Mouse (Mus musculus): ENCODE measurements around the gene Zfp846.
"Not testable (repeated sequence)": the region's sequence is repeated elsewhere in the genome, so short reads cannot be mapped to it uniquely, and the experiment has no call there.

The Zfp846 gene

DNA sequence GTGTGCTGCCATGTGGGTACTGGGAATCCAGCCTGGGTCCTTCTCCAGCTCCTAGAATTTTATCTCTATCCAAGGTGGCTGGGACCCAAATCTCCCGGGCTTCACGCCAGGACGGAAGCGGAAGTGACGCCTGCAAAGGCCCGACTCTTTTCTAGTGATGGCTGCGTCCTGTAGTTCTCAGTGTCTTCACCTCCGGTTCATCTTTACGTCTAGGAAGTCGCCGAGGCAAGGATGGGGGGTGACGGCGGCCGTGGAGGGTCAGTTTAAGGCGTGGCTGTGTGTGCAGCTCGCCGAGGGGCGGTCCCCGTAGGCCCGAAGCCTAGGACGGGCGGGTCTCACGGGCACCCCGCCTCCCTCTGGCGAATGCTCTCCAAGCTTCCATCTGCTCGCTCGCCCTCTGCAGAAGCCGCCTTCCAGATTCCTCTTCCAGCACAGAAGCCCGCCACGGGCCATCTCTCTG lies at the start of gene Zfp846:
TSS of gene Zfp846 (plus strand) at position 117 of the 460 bp plus-strand sequence.
- peak; percentile 99 for DNase-seq (ENCODE audit: low spot score in 2 of 2)

DNA sequence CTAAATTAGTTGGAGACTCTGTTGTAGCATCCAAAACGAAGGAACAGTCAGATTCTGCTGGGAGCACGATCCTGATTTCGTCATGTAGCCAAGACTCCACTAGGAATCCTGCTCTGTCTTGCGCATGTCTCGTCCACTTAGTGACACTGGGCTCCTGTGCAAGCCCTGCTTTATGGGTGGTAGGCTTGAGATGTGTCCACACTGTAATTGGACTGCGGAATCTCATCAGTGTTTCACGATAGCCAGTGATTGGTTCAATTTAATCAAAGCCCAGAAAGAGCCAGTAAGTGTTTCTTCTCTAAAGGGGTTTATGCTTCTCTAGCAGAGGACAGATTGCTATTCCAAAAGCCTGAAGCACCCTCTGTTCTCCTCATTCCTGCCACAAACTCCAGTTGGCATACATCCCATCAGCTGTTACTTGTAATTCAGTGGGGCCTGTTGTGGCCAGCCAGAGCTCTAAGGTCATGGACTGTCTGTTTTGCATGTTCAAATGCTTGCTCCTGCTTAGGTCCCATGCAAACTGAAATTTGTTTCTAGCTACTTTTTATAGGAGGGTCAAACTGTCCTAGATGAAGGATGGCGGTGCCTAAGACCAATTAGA lies 46.7 kb upstream of the Zfp846 start:
- no peak for DNase-seq (ENCODE audit: low spot score in 2 of 2)

DNA sequence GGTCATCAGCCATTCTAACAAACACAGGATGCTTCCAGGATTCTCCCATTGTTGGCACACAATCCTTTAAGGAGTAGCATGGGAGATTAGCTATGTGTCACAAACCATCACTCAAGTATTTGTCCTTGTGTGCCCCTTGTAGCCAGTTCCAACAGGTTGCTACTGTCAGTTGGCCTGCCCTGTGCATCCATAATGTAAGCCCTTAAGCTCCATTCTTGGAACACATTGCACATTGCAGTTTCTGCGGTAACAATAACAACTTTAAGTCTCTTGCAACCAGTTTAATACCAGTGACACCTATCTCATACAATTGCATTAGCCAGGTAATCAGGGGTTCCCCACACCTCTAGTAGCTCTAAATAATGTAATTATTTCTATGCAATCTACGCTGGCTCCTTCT lies 44.5 kb upstream of the Zfp846 start:
- DNase-seq (ENCODE audit: low spot score in 2 of 2): no peak

DNA sequence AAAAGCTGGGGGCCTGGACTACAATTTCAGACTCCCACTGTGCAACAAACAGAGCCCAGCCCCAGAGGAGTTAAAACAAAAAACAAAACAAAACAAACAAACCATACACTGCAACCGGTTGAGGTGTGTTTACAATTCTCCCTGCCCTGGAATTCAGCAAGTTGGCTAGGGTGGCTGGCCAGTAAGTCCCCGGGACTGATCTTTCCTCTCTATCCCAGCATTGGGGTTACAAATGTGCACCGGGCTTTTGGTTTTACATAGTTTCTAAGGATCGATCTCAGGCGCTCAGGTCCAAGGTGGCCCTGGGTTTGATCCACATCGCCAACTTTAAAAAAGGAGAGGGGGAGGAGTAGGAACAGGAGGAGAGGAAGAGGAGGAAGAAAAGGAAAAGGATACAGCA lies 37.6 kb upstream of the Zfp846 start:
- peak in 1 of 2 experiments; percentile 26 for DNase-seq (ENCODE audit: low spot score in 2 of 2)

DNA sequence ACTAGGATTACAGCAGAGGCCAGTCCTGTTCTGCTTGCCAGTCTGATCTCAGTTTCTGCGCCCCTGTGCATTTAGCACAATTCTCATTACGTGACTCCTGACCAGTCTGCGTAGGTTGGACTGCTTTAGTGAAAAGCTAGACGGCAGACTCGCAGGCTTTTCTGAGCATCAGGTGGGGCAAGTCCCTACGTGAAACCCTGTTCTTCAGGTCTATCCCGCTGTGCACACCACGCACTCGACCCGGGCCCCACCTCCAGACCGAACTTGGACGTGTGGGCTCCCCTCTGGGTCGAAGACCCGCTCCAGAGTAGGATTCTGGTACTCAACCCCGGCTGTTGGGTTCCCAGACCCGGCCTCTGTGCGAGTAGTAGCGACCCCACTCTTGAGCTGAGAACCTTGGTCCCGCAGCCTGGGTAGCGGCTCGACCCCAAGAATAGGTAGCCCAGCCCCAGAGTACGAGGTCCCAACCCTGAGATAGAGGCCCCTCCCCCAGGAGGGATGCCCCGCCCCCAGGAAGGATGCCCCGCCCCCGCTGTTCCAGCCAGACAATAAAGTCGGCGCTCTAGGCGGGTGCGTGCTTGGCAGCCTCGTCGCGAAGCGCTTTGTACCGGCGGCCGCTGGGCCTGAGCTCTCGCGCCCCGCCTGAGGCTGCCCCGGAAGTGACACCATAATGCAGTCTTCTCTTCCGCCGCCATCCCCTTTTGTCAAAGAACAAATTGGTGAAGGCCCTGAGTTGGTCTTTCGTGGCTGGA lies 36.8 kb upstream of the Zfp846 start:
- DNase-seq (ENCODE audit: low spot score in 2 of 2): peak; percentile 83 to 89

DNA sequence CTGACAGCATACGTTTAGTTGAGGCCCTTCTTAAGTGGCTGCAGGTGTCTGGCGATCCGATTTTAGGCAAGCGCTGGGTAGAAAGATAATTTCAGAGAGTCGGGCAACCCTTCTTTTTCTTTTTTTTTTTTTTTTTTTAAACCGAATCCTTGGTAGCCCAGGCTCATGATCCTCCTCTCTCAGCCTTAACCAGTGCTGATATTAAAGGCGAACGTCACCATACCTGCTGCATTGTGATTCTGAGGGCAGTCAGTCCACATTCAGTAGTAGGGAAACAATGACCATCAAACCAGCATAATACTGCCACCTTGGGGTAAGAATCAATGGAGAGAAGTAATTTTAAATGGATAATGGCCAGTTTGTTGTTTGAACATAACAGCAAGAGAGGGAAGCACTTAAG lies 35.9 kb upstream of the Zfp846 start:
- DNase-seq (ENCODE audit: low spot score in 2 of 2): no peak

DNA sequence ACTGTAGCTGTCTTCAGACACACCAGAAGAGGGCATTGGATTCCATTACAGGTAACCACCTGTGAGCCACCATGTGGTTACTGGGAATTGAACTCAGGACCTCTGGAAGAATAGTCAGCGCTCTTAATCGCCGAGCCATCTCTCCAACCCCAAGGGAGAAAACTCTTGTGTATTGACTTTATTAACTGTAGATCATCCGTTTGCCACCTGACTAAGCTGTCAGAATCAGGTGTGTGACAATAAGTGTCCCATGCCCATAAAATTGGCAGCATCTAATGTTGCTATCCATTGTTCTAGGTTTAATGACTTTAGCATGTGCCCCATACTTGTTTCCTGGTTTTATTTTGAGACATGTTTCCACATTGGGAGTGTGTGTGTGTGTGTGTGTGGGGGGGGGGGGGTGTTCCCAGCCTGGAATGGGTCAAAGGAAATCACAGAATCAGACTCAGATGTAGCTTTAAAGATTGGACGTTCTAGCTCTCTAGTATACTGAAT lies 29.3 kb upstream of the Zfp846 start:
- no peak for DNase-seq (ENCODE audit: low spot score in 2 of 2)

DNA sequence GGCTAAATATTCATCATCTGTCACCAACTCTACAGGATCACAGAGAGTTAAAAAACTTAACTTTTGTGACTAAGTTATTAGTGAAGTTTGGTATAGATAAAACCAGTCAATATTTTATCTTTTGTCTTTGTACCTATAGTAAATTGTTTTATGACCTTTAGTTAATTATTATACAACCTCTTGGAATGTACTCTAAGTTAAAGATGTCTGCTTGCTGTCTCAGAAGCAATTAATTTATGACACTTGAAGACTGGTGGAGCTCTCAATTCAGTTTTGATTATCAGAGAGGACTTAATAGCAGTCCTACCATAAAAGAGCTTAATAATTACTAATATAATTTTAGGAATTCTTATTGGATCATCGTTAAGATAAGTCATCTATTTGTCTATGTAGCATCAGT lies 28.4 kb upstream of the Zfp846 start:
- DNase-seq (ENCODE audit: low spot score in 2 of 2): no peak

DNA sequence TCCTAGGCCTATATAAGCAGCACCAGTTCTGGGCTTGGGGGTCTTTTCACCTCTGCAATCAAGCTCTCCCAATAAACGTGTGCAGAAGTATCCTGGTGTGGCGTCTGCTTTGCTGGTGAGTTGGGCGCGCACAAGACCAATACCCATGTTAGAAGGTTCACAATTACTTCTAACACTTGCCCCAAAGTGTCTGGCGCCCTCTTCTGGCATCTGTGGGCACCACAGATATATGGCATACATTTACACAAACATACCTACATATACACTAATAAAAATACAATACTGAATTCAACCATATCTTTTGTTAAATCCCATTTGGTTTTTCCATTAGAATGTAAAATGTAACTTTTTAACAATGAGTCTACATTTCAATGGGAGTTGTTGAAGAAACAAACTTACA lies 18.9 kb upstream of the Zfp846 start:
- DNase-seq (ENCODE audit: low spot score in 2 of 2): no peak

DNA sequence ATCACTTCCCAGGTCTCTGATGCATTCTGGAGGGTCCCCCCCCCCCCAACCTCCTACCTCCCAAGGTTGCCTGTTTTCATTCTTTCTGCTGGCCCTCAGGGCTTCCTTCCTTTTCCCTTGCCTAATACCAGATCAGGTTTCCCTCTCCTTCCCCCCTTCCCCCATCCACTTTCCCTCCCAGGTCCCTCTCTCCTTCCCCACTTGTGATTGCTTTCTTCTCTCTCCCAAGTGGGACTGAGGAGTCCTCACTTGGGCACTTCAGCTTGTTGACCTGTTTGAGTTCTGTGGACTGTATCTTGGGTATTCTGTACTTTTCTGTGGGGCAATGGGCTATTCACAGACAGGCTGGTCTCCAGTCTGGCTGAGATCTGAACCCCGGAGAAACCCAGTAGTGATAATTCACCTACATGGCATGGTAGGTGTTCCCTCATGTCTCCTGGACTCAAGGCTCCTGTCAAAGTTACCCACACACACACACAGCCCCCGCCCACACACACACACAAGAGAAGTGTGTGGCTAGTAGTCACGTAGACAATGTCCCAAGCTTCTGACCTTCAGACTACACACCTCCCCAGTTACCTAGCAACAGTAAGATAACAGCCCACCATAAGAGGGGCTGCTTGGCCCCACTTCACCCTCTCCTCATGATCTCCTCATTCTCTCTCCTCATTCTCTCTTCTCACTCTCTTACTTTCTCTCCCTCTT lies 15.6 kb upstream of the Zfp846 start:
- not testable (repeated sequence) for DNase-seq (ENCODE audit: low spot score in 2 of 2)

DNA sequence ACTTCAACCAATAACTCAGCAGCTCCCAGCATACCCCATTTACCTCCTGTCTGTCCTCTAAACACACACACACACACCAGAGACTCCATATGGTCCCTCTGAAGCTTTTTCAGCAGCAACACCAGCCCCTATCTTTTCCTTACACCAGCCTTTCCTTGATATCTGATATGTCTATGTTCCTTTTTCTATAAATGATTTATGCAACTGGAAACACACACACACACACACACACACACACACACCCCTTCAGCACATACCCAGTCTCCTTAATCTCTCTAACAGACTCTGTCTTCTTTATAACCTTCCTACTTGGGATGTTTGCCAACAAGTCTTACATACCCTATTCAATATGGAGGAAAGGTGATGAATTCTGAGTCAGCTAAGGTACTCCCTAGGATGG lies 10.0 kb upstream of the Zfp846 start:
- no peak for DNase-seq (ENCODE audit: low spot score in 2 of 2)

DNA sequence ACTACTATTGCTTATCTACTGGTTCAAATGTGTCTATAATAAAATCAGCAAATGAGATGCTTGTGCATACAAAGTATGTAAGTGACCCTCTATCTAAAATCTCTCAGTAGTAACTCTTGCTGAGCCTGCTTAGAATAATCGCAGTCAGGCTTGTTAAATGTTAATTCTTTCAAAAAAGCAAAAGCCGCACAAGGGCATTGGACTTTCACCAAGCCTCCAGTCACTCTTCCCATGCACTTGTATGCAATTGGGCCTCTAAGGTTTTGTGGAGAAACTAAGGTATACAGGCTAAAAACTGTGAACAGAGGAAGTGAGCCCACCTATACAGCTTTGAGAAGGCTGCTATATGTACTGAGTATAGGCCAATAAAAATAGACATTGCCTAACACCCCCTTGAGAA lies 4.5 kb upstream of the Zfp846 start:
- DNase-seq (ENCODE audit: low spot score in 2 of 2): no peak

DNA sequence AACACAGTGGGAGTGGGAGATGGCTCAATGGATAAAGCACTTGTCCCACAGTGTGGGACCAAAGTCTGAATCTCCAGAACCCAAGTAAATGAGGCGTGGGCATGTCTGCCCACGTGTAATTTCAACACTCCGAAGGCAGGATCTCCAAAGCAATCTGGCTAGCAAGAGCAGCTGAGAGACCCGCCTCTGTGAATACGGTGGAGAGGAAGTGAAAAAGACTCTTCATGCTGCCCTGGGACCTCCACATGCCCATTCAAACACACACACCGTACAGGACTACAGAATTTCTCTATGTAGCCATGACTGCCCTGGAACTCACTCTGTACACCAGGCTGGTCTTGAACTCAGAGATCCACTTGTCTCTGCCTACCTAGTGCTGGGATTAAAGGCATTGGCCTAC lies 20.2 kb downstream of the Zfp846 start:
- no peak for DNase-seq (ENCODE audit: low spot score in 2 of 2)

DNA sequence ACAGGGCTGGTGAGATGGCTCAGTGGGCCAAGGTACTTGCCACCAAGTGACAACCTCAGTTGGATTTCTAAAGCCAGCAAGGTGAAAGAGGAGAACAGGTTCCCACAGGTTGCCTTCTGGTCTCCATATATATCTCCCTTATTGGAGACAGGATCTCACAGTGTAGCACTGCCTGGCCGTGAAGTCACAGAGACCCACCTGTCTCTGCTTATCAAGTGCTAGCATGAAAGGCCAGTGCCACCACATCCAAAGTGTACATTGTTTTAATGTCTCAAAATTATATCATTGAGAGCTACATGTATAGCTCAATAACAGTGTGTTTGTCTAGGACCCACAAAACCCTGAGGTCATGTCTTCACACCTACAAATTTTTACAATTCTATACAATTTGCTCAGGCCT lies 25.2 kb downstream of the Zfp846 start:
- DNase-seq (ENCODE audit: low spot score in 2 of 2): no peak

DNA sequence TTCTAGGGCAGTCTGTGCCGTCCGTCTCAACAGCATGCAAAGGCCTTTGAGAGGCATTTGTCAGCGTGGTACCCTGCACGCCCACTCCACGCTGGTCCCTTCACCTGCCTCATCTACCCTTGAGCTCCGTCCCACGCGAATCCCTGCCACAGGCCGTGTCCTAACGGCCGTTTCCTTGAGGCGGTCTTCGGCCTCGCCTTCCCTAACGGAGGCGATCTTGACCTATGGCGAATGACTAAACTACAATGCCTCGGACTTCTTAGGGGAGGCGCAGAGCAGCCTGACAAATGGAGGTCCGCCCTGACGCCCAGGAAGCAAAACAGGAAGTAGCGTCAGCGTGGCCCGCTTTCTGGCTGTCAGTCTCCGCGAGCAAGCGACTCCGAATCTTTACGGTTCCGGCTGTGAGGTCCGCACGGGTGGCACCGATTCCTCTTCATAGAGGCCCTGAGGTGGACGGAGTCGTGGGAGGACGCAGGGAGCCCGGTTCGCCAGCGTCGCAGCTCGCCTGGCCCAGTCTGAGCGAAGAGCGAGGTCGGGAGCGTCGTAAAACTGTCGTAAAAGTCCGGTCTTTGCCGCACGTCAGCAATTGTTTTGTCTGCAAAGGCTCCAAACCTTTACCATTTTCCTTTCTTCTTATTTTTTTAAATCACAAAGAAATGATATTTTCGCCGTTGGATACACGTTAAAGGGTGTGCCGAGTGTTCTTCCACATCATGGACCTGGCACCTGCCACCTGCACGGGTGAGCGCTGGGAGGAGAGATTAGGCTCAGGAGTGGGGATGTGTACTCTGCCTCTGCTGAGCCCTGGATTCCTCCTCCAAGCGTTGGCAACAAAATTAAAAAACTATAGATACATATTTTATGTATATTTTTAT lies 26.2 kb downstream of the Zfp846 start:
- peak; percentile 83 to 87 for DNase-seq (ENCODE audit: low spot score in 2 of 2)

DNA sequence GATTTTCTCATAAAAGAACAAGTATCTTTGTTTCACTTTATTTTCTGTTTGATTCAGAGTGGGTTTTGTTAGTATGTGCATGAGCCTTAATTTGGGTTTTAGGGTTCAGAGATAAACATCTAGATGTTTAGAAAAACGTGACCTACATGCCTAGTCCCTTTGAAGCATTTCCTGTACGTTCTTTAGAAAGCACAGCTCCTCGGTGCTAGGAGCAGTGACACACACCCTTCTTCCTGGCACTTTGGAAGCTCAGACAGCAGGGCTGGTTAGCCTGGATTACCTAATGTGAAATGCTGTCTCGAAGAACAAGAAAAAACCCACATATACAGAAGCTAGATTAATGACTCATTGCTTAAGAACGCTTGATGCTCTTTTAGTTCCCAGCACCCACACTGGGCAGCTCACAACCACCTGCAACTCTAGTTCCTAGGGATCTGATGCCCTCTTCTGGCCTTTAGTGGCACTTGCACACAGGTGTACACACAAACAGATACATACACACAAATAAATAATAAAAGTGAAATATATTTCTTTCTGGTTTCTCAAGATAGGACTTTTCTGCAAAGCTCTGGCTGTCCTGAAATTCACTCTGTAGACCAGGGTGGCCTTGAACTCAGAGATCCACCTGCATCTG lies 28.9 kb downstream of the Zfp846 start:
- DNase-seq (ENCODE audit: low spot score in 2 of 2): no peak

DNA sequence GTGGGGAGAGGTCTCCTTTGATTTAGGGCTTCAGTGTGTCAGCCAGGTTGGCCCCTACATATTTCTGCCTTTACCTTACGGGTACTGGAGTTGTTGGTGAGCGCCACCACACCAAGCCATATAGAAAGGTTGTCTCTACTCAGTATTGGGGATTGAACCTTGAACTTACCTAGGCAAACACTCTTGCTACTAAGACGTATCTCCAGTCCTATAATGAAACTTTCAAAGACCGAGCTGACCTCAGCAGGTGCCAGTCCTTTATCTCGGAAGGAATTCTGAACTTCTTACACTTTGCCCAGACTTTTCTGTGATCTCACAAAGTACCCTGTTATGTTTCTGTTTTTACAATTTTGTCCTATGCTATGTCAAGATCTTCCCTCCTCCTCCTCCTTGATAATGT lies 30.9 kb downstream of the Zfp846 start:
- DNase-seq (ENCODE audit: low spot score in 2 of 2): no peak

DNA sequence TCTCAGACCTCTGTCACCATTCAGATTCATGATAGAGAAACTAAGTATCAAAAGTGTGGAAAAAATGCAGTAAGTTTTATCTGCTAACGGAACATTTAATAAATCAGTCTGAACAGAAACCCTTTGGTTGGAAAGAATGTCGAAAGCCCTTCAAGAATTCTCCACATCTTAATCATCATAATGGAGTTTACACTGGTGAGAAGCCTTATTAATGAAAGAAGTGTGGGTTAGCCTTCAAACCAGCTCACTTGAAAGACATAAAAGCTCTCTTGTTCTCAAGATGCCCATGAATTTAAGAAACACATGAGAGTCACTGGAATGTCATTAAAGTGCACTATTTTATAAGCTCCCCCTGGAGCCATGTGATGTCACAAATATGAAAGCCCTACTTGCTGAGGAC lies 35.6 kb downstream of the Zfp846 start:
- no peak for DNase-seq (ENCODE audit: low spot score in 2 of 2)

DNA sequence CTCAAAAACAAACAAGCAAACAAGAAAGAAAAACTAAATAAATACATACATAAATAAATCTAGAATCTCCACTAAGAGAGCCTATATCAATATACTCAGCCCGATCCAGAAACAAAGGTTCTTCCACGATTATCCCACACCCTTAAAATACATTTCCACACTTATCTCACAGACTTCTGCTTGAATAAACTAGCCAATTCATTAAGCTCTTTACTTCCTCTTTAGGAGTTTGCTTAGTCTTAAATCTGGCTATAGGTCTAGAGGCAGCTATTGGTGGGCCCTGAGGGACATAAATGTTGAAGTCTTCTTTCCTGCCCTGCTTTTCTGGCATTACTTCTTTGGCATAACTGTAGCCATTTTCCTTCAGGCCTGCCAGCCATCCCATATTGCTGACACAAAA lies 50.2 kb downstream of the Zfp846 start:
- no peak for DNase-seq (ENCODE audit: low spot score in 2 of 2)

DNA sequence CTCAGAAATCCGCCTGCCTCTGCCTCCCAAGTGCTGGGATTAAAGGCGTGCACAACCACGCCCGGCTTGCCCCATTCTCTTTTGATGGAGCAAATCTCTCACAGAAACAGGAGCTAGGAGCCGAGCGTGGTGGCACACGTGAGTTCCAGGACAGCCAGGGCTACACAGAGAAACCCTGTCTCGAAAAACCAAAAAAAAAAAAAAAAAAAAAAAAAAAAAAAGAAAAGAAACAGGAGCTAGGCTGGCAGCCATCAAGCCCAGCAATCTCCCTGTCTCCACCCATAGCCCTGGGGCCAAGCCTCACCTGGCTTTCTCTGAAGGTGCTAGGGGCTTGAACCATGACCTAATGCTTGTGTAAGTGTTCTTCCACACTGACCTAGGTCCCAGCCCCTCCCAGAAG lies 54.6 kb downstream of the Zfp846 start:
- not testable (repeated sequence) for DNase-seq (ENCODE audit: low spot score in 2 of 2)

DNA sequence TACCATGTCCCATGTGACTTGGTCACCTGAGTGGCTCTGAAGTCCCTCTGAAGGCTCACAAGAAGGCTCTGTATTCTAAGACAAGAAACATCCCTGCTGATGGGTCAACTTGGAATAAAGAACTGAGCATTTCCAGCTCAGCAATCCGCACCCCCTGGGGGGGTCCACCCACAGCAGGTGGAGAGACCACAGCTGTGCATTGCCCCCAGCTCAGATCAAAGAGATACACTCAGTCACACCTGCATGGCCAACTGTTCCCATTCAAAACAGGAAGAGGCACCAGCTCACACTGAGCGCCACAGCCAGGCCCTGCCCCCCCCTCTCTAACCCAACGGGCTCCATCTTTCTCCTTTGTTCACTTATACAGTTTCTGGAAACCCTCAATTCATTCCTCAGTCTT lies 55.2 kb downstream of the Zfp846 start:
- DNase-seq (ENCODE audit: low spot score in 2 of 2): no peak

All from urinary bladder, postnatal 36 days (tissue).